Mouse (Mus musculus): ENCODE results near the gene Alcam. TPM values are rescaled to one million over a fixed set of nuclear protein-coding genes. Genes with fewer than 3 reads are reported as not detected.

The Alcam gene
- total RNA-seq, 2 experiments from 2014 or later: 6.9 to 10.4 TPM

- ATAC-seq (replicated peaks; ENCODE audit: low FRiP score, poor library complexity, severe bottlenecking): no peak
Measured at GRCm38 (mm10) chr16:52378811-52379597, 74.9 kb downstream of the Alcam start.

DNA sequence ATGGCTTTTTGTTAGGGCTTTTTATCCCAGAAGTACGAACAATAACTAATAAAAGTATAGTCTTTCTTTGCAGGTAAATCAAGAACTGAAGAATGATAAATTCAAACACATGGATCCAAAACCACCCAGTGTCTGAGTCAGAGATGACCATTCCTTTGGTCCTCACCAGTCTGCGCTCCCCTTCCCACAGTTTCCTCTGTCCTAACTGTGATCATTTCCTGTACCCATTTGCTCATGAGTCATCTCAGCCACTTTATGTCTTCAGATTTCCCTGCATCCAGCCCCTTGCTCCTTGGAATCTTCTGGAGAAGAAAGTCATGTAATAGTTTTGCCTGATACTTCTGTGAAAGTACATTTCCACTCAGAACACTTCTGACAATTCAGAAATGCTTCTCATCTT is 77.0 kb downstream of the Alcam start:
- no peak for ATAC-seq (replicated peaks; ENCODE audit: low FRiP score, poor library complexity, severe bottlenecking)

- ATAC-seq (replicated peaks; ENCODE audit: low FRiP score, poor library complexity, severe bottlenecking): no peak
Measured at GRCm38 (mm10) chr16:52371956-52372355, 81.9 kb downstream of the Alcam start.

GRCm38 (mm10) chr16:52368521-52368920 is 85.4 kb downstream of the Alcam start:
- no peak for ATAC-seq (replicated peaks; ENCODE audit: low FRiP score, poor library complexity, severe bottlenecking)

GRCm38 (mm10) chr16:52366915-52367314 is 87.0 kb downstream of the Alcam start:
- ATAC-seq (replicated peaks; ENCODE audit: low FRiP score, poor library complexity, severe bottlenecking): no peak

GRCm38 (mm10) chr16:52363944-52364511 is 89.8 kb downstream of the Alcam start:
- no peak for ATAC-seq (replicated peaks; ENCODE audit: low FRiP score, poor library complexity, severe bottlenecking)

GRCm38 (mm10) chr16:52343467-52344033 is 110.3 kb downstream of the Alcam start:
- no peak for ATAC-seq (replicated peaks; ENCODE audit: low FRiP score, poor library complexity, severe bottlenecking)

GRCm38 (mm10) chr16:52342694-52343466 is 111.0 kb downstream of the Alcam start:
- ATAC-seq (replicated peaks; ENCODE audit: low FRiP score, poor library complexity, severe bottlenecking): no peak

DNA sequence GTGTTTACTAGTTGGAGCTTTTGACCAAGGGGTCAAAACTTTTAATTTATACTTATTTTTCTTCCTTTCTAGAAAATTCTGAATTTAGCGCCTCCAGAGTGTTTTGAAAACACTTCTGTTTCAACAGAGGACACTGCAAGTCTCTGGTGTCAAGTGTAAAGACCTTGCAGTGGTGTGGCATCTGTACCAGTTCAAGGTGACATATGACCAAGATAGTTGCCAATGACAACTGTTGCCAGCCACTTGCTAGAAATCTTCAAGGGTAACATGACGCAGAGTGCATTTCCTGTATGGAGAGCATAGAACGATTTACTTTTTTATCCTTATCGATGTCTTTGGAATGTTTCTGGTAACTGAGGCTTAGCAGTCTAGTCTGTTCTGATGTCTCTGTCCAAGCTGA is 119.8 kb downstream of the Alcam start:
- ATAC-seq (replicated peaks; ENCODE audit: low FRiP score, poor library complexity, severe bottlenecking): no peak

DNA sequence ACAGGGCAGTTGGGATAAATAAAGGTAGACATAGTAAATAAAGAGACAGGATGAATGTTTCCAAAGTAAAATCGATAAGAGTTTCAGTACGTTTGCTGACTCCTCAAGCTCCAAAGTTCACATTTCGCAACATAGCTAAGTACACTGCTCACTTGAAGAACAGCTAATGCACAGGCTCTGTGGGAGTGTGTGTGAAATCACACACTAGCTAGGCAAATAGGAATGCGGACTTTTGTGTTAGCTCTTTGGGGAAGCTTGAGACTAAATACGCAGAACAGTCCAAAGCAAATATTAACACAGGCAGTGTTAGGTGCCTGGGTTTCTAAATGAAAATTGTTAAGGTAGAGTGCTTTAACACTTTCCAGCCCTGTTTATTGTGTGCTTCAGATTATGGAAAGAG is 120.2 kb downstream of the Alcam start:
- no peak for ATAC-seq (replicated peaks; ENCODE audit: low FRiP score, poor library complexity, severe bottlenecking)

GRCm38 (mm10) chr16:52331341-52331830 is 122.5 kb downstream of the Alcam start:
- no peak for ATAC-seq (replicated peaks; ENCODE audit: low FRiP score, poor library complexity, severe bottlenecking)

DNA sequence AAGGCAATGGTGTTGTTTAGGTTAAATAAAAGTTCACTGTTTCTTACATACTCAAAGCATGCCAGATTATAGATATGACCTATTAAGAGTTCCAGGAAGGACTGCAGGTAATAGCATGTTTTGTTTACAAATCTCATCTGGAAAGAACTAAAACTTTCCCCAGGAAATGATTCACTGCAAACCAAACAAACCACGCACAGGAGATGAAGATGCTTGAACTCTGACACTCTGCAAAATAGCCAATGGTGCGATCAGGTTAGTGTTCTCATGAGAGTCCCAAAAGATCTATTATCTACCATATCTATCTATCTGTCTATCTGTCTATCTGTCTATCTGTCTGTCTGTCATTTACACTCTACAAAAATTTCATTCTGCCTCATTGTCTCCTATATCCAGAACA is 124.5 kb downstream of the Alcam start:
- ATAC-seq (replicated peaks; ENCODE audit: low FRiP score, poor library complexity, severe bottlenecking): no peak

DNA sequence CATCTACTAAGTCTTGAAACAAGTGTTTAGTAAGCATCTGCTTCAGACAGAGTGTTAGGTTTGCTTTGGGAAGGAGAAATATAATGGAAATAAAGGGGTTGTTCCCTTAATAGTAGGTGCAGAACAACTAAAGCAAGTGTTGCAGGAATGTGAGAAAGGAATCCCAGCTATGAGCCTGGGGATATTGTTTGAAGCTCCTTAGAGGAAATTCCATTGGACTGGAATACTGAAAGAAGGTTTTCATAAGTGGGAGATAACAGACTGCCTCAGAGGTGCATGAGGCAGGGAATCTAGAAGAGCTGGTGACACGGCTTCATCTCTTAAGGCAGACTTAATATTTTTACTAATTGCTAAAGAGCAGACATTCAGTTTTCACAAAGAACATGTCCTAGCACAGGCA is 134.6 kb downstream of the Alcam start:
- no peak for ATAC-seq (replicated peaks; ENCODE audit: low FRiP score, poor library complexity, severe bottlenecking)

DNA sequence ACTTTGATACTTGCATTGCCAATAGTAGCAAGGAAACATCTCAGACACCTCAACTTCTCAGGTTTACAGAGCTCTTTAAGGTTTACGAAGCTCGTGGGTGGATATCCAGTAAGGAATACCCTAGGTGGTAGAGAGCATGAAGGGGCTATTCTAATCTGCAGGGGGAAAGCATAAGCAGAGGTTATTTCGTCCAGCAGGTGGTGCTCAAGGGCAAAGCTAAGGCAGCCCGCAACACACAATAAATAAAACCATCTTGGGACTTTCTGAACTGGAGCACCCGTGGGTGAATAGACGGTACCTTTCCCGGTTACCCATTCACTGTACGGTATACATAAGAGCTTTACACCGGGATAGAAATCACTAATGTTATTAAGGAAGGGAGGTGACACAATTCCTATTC is 142.8 kb downstream of the Alcam start:
- no peak for ATAC-seq (replicated peaks; ENCODE audit: low FRiP score, poor library complexity, severe bottlenecking)

- no peak for ATAC-seq (replicated peaks; ENCODE audit: low FRiP score, poor library complexity, severe bottlenecking)
Measured at GRCm38 (mm10) chr16:52307016-52307415, 146.9 kb downstream of the Alcam start.

GRCm38 (mm10) chr16:52303532-52303902 is 150.4 kb downstream of the Alcam start:
- ATAC-seq (replicated peaks; ENCODE audit: low FRiP score, poor library complexity, severe bottlenecking): no peak

DNA sequence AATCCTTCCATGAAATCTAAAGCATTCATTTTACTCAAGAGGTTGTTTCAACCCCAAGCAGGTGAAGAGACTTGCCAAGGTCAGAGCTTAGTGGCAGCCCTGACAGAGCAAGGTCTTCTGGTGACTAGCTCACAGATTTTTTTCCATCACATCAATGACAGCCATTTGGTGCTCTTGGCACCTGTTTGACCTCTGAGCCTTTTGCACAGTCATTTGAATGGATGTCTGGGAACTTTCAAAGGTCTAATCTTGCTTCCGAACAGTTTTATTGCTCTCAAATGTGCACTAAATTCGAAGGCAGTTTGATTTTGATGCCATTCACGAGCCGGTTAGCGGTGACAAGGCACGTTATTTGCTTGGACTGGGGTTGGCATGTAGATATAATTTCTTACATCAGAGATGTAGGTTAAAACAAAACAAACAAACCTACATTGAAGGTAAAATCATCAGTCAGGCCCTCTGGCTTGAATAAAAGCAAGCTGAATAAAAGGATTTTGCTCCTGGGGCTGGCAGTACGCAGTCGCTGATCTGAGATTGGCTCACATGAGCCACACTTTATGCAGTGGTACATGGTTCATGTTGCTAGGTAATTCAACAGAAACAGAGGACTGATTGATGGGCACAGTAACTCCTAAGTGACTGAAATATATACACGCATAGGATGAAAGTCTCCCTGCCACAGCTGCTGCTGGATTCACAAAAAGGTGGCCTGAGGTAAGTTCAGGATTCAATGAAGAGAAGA is 150.9 kb downstream of the Alcam start:
- no peak for ATAC-seq (replicated peaks; ENCODE audit: low FRiP score, poor library complexity, severe bottlenecking)

DNA sequence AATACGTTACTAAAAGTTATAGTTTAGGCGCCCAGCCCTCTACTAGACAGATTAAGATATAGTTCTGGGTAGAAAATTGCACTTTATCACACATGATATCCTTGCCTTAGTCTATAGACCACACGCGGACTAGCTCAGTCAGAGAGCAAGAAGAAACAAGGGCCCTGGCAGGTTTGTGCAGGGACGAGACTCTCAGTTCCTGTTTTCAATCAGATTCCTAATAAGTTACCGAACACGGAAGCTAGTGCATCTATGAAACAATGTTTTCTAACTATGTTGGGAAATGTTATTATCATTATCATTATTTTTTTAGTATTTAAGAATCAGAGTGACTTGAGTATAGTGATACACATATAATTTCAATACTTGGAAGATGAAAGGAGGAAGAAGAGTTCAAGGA is 152.1 kb downstream of the Alcam start:
- no peak for ATAC-seq (replicated peaks; ENCODE audit: low FRiP score, poor library complexity, severe bottlenecking)

DNA sequence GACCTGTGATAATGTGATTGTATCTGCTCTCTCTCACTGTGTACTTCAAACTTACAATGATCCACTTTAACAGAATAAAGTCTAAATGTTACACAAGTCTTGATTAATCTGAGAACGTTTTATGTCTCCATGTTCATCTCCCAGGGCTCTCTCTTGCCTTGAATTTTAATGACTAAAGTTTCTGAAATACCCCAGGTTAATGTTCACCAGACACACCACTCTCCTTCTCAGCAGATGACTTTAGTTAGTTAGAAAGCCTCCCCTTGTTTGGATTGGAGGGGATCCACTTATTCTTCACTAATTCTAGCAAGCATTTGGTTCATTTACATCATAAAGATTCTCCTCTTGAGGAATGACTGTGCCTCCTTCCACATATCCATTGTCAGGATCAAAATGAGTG is 157.5 kb downstream of the Alcam start:
- no peak for ATAC-seq (replicated peaks; ENCODE audit: low FRiP score, poor library complexity, severe bottlenecking)

DNA sequence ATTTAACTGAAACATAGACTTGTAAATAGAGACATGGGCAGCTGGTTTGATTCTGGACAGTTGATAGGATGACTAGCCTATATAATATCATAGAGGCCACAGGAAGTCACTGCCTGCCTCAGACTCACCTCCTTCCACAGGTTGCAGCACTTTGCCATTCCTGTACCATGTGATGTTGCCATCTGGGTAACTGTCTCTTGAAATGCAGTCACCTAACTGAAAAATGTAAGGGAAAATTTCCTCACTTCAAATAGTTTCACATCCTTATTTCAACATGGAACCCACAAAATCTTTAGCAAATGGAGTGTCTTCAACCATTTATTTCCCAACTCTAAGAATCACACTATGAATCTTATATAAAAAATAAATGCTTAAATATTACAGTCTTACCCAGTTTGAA is 158.3 kb downstream of the Alcam start:
- no peak for ATAC-seq (replicated peaks; ENCODE audit: low FRiP score, poor library complexity, severe bottlenecking)

All from erythroblast, adult 5-6 weeks (primary cell).